Mouse (Mus musculus) heart, adult 2 months (tissue): ENCODE data around the gene Nfkbil1.

Experiments
- CTCF ChIP-seq: fragments of 200-600 bp; IDR thresholded peaks from 2 replicates; pipeline ENCODE4 v1.8.1; 2022; ENCODE audit warnings: antibody characterized with exemption, mild to moderate bottlenecking, moderate library complexity
- EP300 ChIP-seq: fragments of 200-500 bp; IDR thresholded peaks from 2 replicates; pipeline ENCODE4 v1.6.1; 2011; ENCODE audit warnings: low read depth, low read length, control low read depth; ENCODE audit not compliant: insufficient read depth
- POLR2A ChIP-seq: fragments of 200-500 bp; IDR thresholded peaks from 2 replicates; pipeline ENCODE4 v1.6.1; 2011; ENCODE audit warnings: mild to moderate bottlenecking, low read depth, low read length, control low read depth; ENCODE audit not compliant: insufficient read depth

- TF ChIP-seq CTCF (no peak), POLR2A (no peak), EP300 (no peak)
Measured at GRCm38 (mm10) chr17:35210593-35210992, 25.0 kb downstream of the Nfkbil1 start.
